Mouse (Mus musculus): ENCODE measurements around the gene Rtn3. TPM values are rescaled to one million over a fixed set of nuclear protein-coding genes. Genes with fewer than 3 reads are reported as not detected.
"Not testable (repeated sequence)": the region's sequence is repeated elsewhere in the genome, so short reads cannot be mapped to it uniquely, and the experiment has no call there.

The Rtn3 gene
- polyA plus RNA-seq, 1 experiment from 2014 or later = 586 TPM

DNA sequence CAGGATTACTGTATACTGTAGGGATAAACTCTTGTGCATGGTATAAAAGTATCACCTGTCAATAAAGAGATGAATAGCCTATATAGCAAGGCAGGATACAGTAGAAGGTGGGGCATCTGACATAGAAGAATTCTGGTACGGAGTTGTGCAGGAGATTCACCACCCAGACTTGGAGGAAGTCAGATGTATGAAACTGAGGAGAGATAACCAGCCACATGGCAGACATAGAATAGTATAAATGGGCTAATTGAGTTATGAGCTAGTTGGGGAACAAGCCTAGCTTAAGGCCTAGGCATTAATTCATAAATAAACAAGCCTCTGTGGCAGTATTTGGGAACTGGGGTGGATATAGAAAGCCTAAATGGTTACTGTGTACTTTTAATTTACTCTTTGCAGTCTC, 33.4 kb upstream of the Rtn3 start:
- H3K27me3 ChIP-seq (ENCODE audit: control insufficient read depth, insufficient read depth, low read length) = no peaks in the 10 kb centered on the region
- no peak overlapping the region for H3K4me3 ChIP-seq (replicated peaks; ENCODE audit: low read depth, low read length)
- no peaks in the 10 kb centered on the region for H3K9me3 ChIP-seq (ENCODE audit: control insufficient read depth, low read length)
- H3K9ac ChIP-seq (replicated peaks; ENCODE audit: low read length) = no peak overlapping the region
- H3K4me1 ChIP-seq (ENCODE audit: control insufficient read depth, insufficient read depth, low read length) = no peaks in the 10 kb centered on the region
- DNase-seq = no peak
- H3K36me3 ChIP-seq (ENCODE audit: control insufficient read depth, insufficient read depth, low read length) = peaks cover 34% of the 10 kb centered on the region
- 95% methylated on average over 1 of the region's 1 CpGs for WGBS
- no peak overlapping the region for H3K27ac ChIP-seq (replicated peaks; ENCODE audit: low read depth, low read length)
- H3K4me2 ChIP-seq (ENCODE audit: low read length) = no peak overlapping the region
- ATAC-seq (ENCODE audit: low FRiP score, low TSS enrichment) = no peak

- no peaks in the 10 kb centered on the region for H3K4me1 ChIP-seq (ENCODE audit: control insufficient read depth, insufficient read depth, low read length)
- no peaks in the 10 kb centered on the region for H3K9me3 ChIP-seq (ENCODE audit: control insufficient read depth, low read length)
- H3K4me2 ChIP-seq (ENCODE audit: low read length) = no peak overlapping the region
- no peak overlapping the region for H3K4me3 ChIP-seq (replicated peaks; ENCODE audit: low read depth, low read length)
- ATAC-seq (ENCODE audit: low FRiP score, low TSS enrichment) = no peak
- H3K27ac ChIP-seq (replicated peaks; ENCODE audit: low read depth, low read length) = no peak overlapping the region
- H3K9ac ChIP-seq (replicated peaks; ENCODE audit: low read length) = no peak overlapping the region
- WGBS = 80% methylated on average over 4 of the region's 4 CpGs
- H3K36me3 ChIP-seq (ENCODE audit: control insufficient read depth, insufficient read depth, low read length) = peaks cover 23% of the 10 kb centered on the region
- peak; percentile 5 for DNase-seq
- H3K27me3 ChIP-seq (ENCODE audit: control insufficient read depth, insufficient read depth, low read length) = no peaks in the 10 kb centered on the region
These were observed 24.9 kb upstream of the Rtn3 start for GRCm38 (mm10) chr19:7508026-7508425.

GRCm38 (mm10) chr19:7506321-7506720, 23.2 kb upstream of the Rtn3 start:
- 91% methylated on average over 1 of the region's 1 CpGs for WGBS
- no peak overlapping the region for H3K27ac ChIP-seq (replicated peaks; ENCODE audit: low read depth, low read length)
- no peaks in the 10 kb centered on the region for H3K9me3 ChIP-seq (ENCODE audit: control insufficient read depth, low read length)
- H3K4me1 ChIP-seq (ENCODE audit: control insufficient read depth, insufficient read depth, low read length) = no peaks in the 10 kb centered on the region
- H3K4me2 ChIP-seq (ENCODE audit: low read length) = no peak overlapping the region
- peaks cover 16% of the 10 kb centered on the region for H3K36me3 ChIP-seq (ENCODE audit: control insufficient read depth, insufficient read depth, low read length)
- ATAC-seq (ENCODE audit: low FRiP score, low TSS enrichment) = no peak
- no peak overlapping the region for H3K4me3 ChIP-seq (replicated peaks; ENCODE audit: low read depth, low read length)
- H3K9ac ChIP-seq (replicated peaks; ENCODE audit: low read length) = no peak overlapping the region
- H3K27me3 ChIP-seq (ENCODE audit: control insufficient read depth, insufficient read depth, low read length) = no peaks in the 10 kb centered on the region
- no peak for DNase-seq

GRCm38 (mm10) chr19:7502432-7502831, 19.4 kb upstream of the Rtn3 start:
- ATAC-seq (ENCODE audit: low FRiP score, low TSS enrichment) (no peak), DNase-seq (no peak)
- no peaks in the 10 kb centered on the region for H3K4me1 ChIP-seq (ENCODE audit: control insufficient read depth, insufficient read depth, low read length)
- H3K27me3 ChIP-seq (ENCODE audit: control insufficient read depth, insufficient read depth, low read length) = no peaks in the 10 kb centered on the region
- H3K27ac ChIP-seq (replicated peaks; ENCODE audit: low read depth, low read length) = no peak overlapping the region
- no peaks in the 10 kb centered on the region for H3K9me3 ChIP-seq (ENCODE audit: control insufficient read depth, low read length)
- H3K36me3 ChIP-seq (ENCODE audit: control insufficient read depth, insufficient read depth, low read length) = no peaks in the 10 kb centered on the region
- H3K9ac ChIP-seq (replicated peaks; ENCODE audit: low read length) = no peak overlapping the region
- 86% methylated on average over 2 of the region's 2 CpGs for WGBS
- H3K4me3 ChIP-seq (replicated peaks; ENCODE audit: low read depth, low read length) = no peak overlapping the region
- no peak overlapping the region for H3K4me2 ChIP-seq (ENCODE audit: low read length)

GRCm38 (mm10) chr19:7500701-7501100, 17.6 kb upstream of the Rtn3 start:
- Histone ChIP-seq H3K4me3 (replicated peaks; ENCODE audit: low read depth, low read length) (no peak overlapping the region), H3K27me3 (ENCODE audit: control insufficient read depth, insufficient read depth, low read length) (no peaks in the 10 kb centered on the region), H3K9ac (replicated peaks; ENCODE audit: low read length) (no peak overlapping the region), H3K27ac (replicated peaks; ENCODE audit: low read depth, low read length) (no peak overlapping the region), H3K9me3 (ENCODE audit: control insufficient read depth, low read length) (no peaks in the 10 kb centered on the region), H3K4me2 (ENCODE audit: low read length) (no peak overlapping the region), H3K4me1 (ENCODE audit: control insufficient read depth, insufficient read depth, low read length) (no peaks in the 10 kb centered on the region), H3K36me3 (ENCODE audit: control insufficient read depth, insufficient read depth, low read length) (no peaks in the 10 kb centered on the region)
- WGBS = 90% methylated on average over 1 of the region's 1 CpGs
- ATAC-seq (ENCODE audit: low FRiP score, low TSS enrichment) (no peak), DNase-seq (no peak)

DNA sequence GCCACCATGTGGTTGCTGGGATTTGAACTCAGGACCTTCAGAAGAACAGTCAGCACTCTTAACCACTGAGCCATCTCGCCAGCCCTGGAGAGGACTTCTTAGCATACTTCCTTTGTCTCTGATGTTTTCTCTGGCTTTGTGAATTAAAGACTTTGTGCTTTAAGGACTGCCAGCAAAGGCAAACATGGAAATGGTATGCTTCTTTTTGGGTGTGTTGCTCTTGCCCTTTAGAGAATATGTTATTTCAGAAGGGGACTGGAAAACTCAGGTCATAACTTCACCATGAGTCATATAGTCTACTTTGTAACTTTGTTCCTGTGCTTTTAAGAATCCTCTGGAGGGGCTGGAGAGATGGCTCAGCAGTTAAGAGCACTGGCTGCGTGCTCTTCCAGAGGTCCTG, 15.7 kb upstream of the Rtn3 start:
- Histone ChIP-seq H3K36me3 (ENCODE audit: control insufficient read depth, insufficient read depth, low read length) (no peaks in the 10 kb centered on the region), H3K27ac (replicated peaks; ENCODE audit: low read depth, low read length) (no peak overlapping the region), H3K9me3 (ENCODE audit: control insufficient read depth, low read length) (no peaks in the 10 kb centered on the region), H3K4me2 (ENCODE audit: low read length) (no peak overlapping the region), H3K9ac (replicated peaks; ENCODE audit: low read length) (no peak overlapping the region), H3K4me3 (replicated peaks; ENCODE audit: low read depth, low read length) (no peak overlapping the region), H3K27me3 (ENCODE audit: control insufficient read depth, insufficient read depth, low read length) (no peaks in the 10 kb centered on the region), H3K4me1 (ENCODE audit: control insufficient read depth, insufficient read depth, low read length) (peaks cover 2% of the 10 kb centered on the region; the same call in 1 of the 2 replicates)
- WGBS = 98% methylated on average over 2 of the region's 2 CpGs
- no peak for DNase-seq
- ATAC-seq (ENCODE audit: low FRiP score, low TSS enrichment) = no peak

DNA sequence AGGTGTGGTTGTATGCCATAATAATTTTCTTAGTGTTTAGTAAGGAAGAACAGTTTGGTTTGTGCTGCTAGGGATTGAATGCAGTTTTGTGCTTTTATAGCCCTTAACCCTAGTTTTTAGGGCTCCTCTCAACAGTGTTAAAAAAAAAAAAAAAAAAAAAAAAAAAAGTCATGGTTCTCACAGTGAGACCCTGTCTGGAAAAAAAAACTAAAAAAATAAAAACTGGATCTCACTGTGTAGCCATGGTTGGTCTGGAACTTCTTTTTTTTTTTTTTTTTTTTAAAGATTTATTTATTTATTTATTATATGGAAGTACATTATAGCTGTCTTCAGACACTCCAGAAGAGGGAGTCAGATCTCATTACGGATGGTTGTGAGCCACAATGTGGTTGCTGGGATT, 13.0 kb upstream of the Rtn3 start:
- H3K36me3 ChIP-seq (ENCODE audit: control insufficient read depth, insufficient read depth, low read length); H3K9me3 ChIP-seq (ENCODE audit: control insufficient read depth, low read length); H3K27ac ChIP-seq (replicated peaks; ENCODE audit: low read depth, low read length); ATAC-seq (ENCODE audit: low FRiP score, low TSS enrichment); H3K4me3 ChIP-seq (replicated peaks; ENCODE audit: low read depth, low read length); H3K9ac ChIP-seq (replicated peaks; ENCODE audit: low read length); H3K4me1 ChIP-seq (ENCODE audit: control insufficient read depth, insufficient read depth, low read length); H3K27me3 ChIP-seq (ENCODE audit: control insufficient read depth, insufficient read depth, low read length); DNase-seq; H3K4me2 ChIP-seq (ENCODE audit: low read length): not testable (repeated sequence)
- 74% methylated on average over 1 of the region's 1 CpGs for whole genome bisulfite sequencing

DNA sequence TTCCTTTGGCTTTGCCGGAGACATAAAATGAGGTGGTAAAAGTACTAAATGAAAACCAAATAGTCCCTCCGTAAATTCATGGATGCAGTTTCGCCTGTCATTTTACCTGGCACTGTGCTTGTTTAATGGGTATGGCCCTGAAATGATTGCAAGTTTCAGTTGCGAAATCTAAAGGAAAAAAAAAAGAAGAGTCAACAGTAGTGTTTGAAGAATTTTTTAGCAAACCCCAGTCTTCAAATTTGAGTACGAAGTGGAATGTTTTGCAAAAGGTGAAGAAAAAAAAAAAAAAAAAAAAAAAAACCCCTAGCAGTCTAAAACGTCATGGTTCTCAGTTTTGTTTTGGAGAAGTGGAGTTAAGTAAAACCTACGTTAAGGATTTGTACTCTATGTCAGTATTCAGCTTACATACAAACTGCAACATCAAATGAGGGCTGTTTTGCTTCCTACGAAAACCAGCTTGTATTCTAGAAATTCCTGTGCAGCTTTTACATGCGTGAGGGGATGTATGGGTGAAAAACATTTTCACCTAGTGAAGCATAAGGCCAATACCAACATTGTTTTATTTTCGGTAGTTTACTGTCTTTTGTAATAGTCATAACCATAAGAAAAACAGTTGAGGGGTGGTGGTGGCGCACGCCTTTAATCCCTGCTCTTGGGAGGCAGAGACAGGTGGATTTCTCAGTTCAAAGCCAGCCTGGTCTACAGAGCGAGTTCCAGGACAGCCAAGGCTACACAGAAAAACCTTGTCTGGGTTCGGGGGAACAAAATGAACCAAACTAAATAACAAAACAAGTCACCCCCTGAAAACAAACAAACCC, 12.3 kb upstream of the Rtn3 start:
- DNase-seq (peak; percentile 20), ATAC-seq (ENCODE audit: low FRiP score, low TSS enrichment) (no peak)
- no peaks in the 10 kb centered on the region for H3K36me3 ChIP-seq (ENCODE audit: control insufficient read depth, insufficient read depth, low read length)
- H3K27ac ChIP-seq (replicated peaks; ENCODE audit: low read depth, low read length) = no peak overlapping the region
- H3K9me3 ChIP-seq (ENCODE audit: control insufficient read depth, low read length) = no peaks in the 10 kb centered on the region
- peak overlapping the region; percentile 83 for H3K9ac ChIP-seq (replicated peaks; ENCODE audit: low read length)
- H3K27me3 ChIP-seq (ENCODE audit: control insufficient read depth, insufficient read depth, low read length) = no peaks in the 10 kb centered on the region
- H3K4me3 ChIP-seq (replicated peaks; ENCODE audit: low read depth, low read length) = peak overlapping the region; percentile 68
- WGBS = 53% methylated on average over 14 of the region's 14 CpGs
- peaks cover 2% of the 10 kb centered on the region; the same call in 1 of the 2 replicates for H3K4me1 ChIP-seq (ENCODE audit: control insufficient read depth, insufficient read depth, low read length)
- peak overlapping the region; percentile 69 for H3K4me2 ChIP-seq (ENCODE audit: low read length)

Data from midbrain, embryonic 14.5 days (tissue).